Mouse (Mus musculus) lung, adult 2 months (tissue): Measurements from ENCODE around the gene Tmcc1. TPM values are rescaled to one million over a fixed set of nuclear protein-coding genes. Genes with fewer than 3 reads are reported as not detected.

Experiments used
- DNase-seq: peaks from one replicate; pipeline ENCODE4 v3.0.0; 2022
- H3K4me1 ChIP-seq: fragments of 200-500 bp; 2 replicates; pipeline ENCODE4 v1.6.1; 2011; ENCODE audit warnings: low read length; ENCODE audit not compliant: control insufficient read depth, insufficient read depth
- H3K4me3 ChIP-seq: fragments of 200-500 bp; replicated peaks from 2 replicates; pipeline ENCODE3; 2011; ENCODE audit warnings: low read depth, mild to moderate bottlenecking, control low read depth, low read length; ENCODE audit errors: extremely low read depth
- CTCF ChIP-seq: fragments of 200-500 bp; IDR thresholded peaks from 2 replicates; pipeline ENCODE4 v1.5.1; 2011; ENCODE audit warnings: mild to moderate bottlenecking, low read length, control low read depth; ENCODE audit not compliant: insufficient read depth
- POLR2A ChIP-seq: fragments of 200-500 bp; IDR thresholded peaks from 2 replicates; pipeline ENCODE4 v1.6.1; 2011; ENCODE audit warnings: low read depth, mild to moderate bottlenecking, control low read depth, low read length, borderline replicate concordance; ENCODE audit errors: extremely low read depth
- WGBS: fragments of 180-500 bp; shearing (Covaris S2); methylation state at CpG from one replicate; pipeline ENCODE4 v1.1.7; 2018; 5-methylcytosine and 5-hydroxymethylcytosine counted together
- polyA plus RNA-seq: library from polyadenylated mRNA; depleted of rRNA; stranded (reverse); fragments of >200 nt; gene quantifications from 2 replicates; pipeline ENCODE4 v1.2.3, GENCODE M21; 2012; rRNA removed

Tmcc1 gene
- polyA plus RNA-seq, 1 experiment = 16.0 TPM

DNA sequence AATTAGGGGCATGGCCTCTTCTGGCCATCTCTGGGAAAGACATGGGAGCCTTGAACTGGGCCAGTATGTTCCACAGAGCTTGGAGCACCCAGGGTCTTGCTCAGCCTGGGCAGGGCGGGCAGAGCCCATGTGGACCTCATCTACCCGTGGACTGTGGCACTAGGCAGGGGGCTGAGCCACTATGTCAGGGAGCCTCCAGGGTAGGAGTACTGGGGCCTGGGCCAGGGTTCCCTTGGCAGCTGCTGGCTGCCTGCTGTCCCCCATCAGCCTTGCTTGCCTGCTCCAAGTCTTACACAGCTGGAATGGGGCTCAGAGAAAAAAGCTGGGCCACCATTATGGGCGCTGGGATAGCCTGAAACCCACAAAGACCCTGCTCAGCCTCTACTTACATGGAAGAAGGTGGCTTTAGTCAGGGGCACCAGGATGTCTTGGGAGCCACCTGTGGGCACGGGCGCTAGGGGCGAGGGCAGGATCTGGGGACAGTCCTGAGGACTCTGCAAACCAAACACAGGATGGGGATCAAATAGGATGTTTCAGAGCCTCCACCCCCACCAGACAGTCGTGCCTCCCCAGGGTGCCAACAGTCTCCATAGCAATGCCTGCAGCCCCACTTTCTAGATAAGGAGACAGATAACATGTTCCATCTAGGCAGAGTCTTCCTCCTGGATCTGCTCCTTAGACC, 221.1 kb downstream of the Tmcc1 start:
- H3K4me3 ChIP-seq = no peak overlapping the region
- 70% methylated on average over 7 of the region's 7 CpGs for WGBS
- H3K4me1 ChIP-seq = peaks cover 17% of the 10 kb centered on the region
- TF ChIP-seq POLR2A (no peak), CTCF (no peak)
- DNase-seq = no peak

DNA sequence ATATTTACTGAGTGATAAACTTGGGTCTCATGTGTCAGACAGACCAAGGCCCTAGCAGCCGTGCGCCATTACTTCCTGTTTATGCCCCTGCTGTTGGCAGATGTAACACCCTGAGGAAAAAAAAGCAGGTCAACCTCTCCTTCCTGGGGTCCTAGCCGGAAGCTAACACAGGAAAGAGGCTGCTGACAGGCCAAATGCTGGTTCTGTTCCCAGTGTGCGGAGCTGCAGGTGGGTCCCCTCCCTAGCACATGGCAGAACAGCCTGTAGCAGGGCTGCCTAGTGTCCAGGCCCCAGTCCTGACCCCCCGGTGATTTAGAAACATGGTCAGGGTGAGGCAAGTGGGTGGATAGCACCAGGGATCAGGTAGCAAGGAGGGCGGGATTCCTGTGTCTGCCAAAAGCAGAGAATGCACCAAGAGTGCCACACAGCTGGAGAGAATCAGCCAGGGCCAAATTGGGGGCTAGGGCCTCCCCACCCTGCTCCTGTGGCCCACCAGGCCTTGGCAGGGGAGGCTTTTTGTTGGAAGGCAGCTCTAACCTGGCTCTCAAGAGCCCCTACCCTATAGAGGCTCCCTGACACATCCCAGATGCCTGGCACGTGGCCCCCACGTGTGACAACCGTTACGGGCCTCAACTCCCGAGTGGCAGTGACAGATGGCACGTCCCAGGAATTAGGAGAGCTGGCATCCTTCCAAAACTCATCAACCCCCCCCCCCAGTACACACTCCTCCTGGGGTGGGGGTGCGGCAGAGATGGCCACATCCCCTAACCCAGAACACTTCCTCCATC, 221.8 kb downstream of the Tmcc1 start:
- DNase-seq = no peak
- TF ChIP-seq CTCF = no peak
- TF ChIP-seq POLR2A = no peak
- Histone ChIP-seq H3K4me1 (peaks cover 17% of the 10 kb centered on the region), H3K4me3 (no peak overlapping the region)
- 35% methylated on average over 13 of the region's 13 CpGs for WGBS

DNA sequence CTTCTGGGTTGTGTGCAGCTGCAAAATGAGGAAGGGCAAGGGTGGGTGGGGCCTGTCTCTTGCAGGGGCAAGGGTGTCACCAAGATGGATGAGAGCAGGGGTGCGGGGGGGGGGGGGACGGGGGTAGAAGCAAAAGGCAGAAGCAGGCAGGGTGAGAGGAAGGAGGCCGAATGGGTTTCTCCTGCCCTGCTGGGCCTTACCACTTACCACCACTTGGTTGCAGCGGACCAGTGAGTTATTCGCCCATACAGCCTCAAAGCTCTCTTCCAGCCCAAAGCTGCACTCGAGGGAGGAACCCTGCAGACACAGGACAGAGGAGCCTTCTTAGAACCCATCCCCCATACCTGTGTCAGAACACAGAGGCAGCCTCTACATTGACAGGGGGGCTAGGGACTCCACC, 223.3 kb downstream of the Tmcc1 start:
- no peak for TF ChIP-seq CTCF
- TF ChIP-seq POLR2A = no peak
- no peak for DNase-seq
- Histone ChIP-seq H3K4me3 (no peak overlapping the region), H3K4me1 (peaks cover 17% of the 10 kb centered on the region)
- 73% methylated on average over 5 of the region's 6 CpGs for WGBS

DNA sequence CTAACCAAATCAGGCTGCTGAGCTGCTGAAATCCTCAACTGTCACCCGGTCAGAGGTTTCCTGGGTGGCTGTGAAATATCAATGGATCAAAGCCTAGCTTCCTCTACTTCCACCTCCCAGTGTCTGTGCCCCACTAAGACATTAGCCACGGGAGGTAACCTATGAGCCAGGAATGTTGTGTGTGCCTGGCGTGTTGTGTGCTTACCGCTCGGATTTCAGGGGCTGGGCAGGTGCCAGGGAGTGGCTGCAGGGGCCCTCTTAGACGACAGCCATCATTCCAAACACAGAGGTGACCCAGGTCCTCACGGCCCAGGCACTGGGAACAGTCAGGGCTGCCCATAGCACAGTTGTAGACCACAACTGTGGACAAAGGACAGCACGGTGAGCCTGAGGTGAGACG, 224.2 kb downstream of the Tmcc1 start:
- H3K4me3 ChIP-seq = no peak overlapping the region
- TF ChIP-seq POLR2A (no peak), CTCF (no peak)
- H3K4me1 ChIP-seq = peaks cover 17% of the 10 kb centered on the region
- DNase-seq = no peak
- WGBS = 70% methylated on average over 9 of the region's 9 CpGs

DNA sequence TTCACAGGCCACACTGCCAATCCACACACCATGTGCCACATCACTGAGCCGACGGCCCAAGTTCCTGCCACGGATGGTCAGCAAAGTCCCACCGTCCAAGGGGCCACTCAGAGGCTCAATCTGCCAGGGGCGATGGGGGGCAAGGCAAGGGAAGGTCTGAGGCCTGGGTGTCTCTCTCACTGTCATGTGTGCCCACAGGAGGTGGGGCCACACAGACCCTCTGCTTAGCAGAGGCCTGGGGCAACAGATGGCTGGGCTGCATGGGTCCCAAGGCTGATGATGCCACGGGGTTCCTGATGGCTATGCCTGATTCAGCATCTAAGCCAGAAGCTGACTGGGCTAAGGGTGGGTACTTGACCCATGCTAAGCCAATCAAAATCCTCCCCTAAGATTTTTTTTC, 224.6 kb downstream of the Tmcc1 start:
- no peak for DNase-seq
- H3K4me1 ChIP-seq = peaks cover 17% of the 10 kb centered on the region
- no peak overlapping the region for H3K4me3 ChIP-seq
- WGBS = 79% methylated on average over 6 of the region's 6 CpGs
- TF ChIP-seq POLR2A (no peak), CTCF (no peak)

Other genes with a start within 250 kb of the Tmcc1 start
- gene H1foo, start 248.5 kb downstream of the Tmcc1 start, polyA plus RNA-seq = not detected in 2 replicates
- gene Plxnd1, start 198.5 kb downstream of the Tmcc1 start, polyA plus RNA-seq = 146 and 185 TPM in 2 replicates
- 51.9 and 53.0 TPM in 2 replicates for gene Washc2, start 14.6 kb upstream of the Tmcc1 start, polyA plus RNA-seq
- gene Zfand4, start 70.7 kb upstream of the Tmcc1 start, polyA plus RNA-seq = 0.32 and 0.89 TPM in 2 replicates
- 46.0 and 50.6 TPM in 2 replicates for gene March8, start 144.5 kb upstream of the Tmcc1 start, polyA plus RNA-seq